Mouse (Mus musculus) spleen, adult 2 months (tissue): Measurements from ENCODE around the gene Sytl1. TPM values are rescaled to one million over a fixed set of nuclear protein-coding genes. Genes with fewer than 3 reads are reported as not detected.

ENCODE experiments used
- DNase-seq, 2 experiments: peaks; one replicate each; pipeline versions ENCODE4 v3.0.0 to v3.0.0-alpha.2; 2012 to 2021; ENCODE audit warnings: low spot score in 2 of 2, low read depth in 1 of 2
- H3K27ac ChIP-seq: fragments of 200-500 bp; 2 replicates; pipeline ENCODE4 v1.5.1; 2012; ENCODE audit warnings: low read length, inconsistent platforms; ENCODE audit not compliant: insufficient read depth
- H3K27me3 ChIP-seq: fragments of 200-500 bp; 2 replicates; pipeline ENCODE4 v1.6.1; 2012; ENCODE audit warnings: mild to moderate bottlenecking, moderate library complexity, low read length, inconsistent platforms; ENCODE audit not compliant: control insufficient read depth, insufficient read depth
- H3K36me3 ChIP-seq: fragments of 200-500 bp; 2 replicates; pipeline ENCODE4 v1.6.1; 2012; ENCODE audit warnings: mild to moderate bottlenecking, low read length, inconsistent platforms; ENCODE audit not compliant: control insufficient read depth, insufficient read depth
- H3K4me1 ChIP-seq: fragments of 200-500 bp; 2 replicates; pipeline ENCODE4 v1.6.1; 2011; ENCODE audit warnings: inconsistent platforms; ENCODE audit not compliant: control insufficient read depth, insufficient read depth, insufficient read length
- H3K4me3 ChIP-seq: fragments of 200-500 bp; 2 replicates; pipeline ENCODE4 v1.5.1; 2011; ENCODE audit warnings: mild to moderate bottlenecking, inconsistent platforms; ENCODE audit not compliant: insufficient read depth, insufficient read length; ENCODE audit errors: extremely low read depth
- CTCF ChIP-seq: fragments of 200-500 bp; IDR thresholded peaks from 2 replicates; pipeline ENCODE4 v1.5.1; 2011; ENCODE audit warnings: mild to moderate bottlenecking, inconsistent platforms; ENCODE audit not compliant: insufficient read depth, insufficient read length, insufficient replicate concordance; ENCODE audit errors: extremely low read depth
- POLR2A ChIP-seq: fragments of 200-500 bp; IDR thresholded peaks from 2 replicates; pipeline ENCODE4 v1.6.1; 2011; ENCODE audit warnings: low read depth, low read length, inconsistent platforms
- WGBS: fragments of 180-500 bp; shearing (Covaris S2); methylation state at CpG from one replicate; pipeline ENCODE4 v1.1.7; 2018; 5-methylcytosine and 5-hydroxymethylcytosine counted together
- polyA plus RNA-seq: library from polyadenylated mRNA; depleted of rRNA; stranded (reverse); fragments of >200 nt; gene quantifications from 2 replicates; pipeline ENCODE4 v1.2.3, GENCODE M21; 2012

The Sytl1 gene
- polyA plus RNA-seq, 1 experiment, result 7.1 TPM

DNA sequence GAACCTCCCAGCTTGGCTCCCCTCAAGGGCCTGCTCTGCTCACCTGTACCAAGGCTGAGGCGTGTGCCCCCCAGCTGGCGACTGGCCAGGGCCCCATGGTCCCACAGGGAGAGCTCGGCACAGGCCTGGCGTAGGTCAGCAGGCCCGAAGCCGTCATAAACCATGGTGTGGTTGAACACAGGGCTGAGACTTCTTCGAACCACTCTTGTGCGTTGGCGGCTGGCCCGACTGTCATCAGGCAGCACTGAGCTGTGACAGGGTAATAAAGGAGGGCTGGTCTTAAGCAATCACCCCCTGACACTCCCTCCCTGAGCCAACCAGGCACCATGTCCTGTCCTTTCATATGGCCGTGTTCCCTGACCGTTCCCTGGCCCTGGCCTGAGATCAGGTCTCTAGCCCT, 9.5 kb downstream of the Sytl1 start:
- Histone ChIP-seq H3K4me3 (no peak overlapping the region), H3K36me3 (no peaks in the 10 kb centered on the region), H3K4me1 (peaks cover 2% of the 10 kb centered on the region; the same call in 1 of the 2 replicates), H3K27me3 (peaks cover 3% of the 10 kb centered on the region; the same call in 1 of the 2 replicates), H3K27ac (no peak overlapping the region)
- DNase-seq, result no peak
- TF ChIP-seq CTCF (no peak), POLR2A (no peak)
- WGBS, result 92% methylated on average over 12 of the region's 12 CpGs

DNA sequence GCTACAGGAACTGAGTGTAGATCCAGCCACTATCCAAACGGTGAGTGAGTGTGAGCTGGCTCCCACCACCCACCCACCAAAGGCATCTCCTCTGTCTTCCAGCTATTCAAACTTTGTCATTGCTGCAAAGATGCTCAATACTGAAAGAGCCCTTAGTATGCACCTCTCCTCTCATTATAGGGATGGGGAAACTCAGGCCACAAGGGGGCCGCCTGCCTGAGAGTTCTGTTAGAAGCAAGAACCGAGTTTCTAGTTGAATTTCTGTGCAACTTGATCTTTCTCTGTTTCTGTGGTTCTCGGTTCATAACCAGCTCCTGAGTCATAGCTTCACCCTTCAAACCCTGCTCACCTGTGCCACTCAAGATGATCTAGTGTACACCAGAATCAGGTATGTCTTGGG, 10.8 kb downstream of the Sytl1 start:
- no peaks in the 10 kb centered on the region for H3K36me3 ChIP-seq
- no peak for DNase-seq
- no peak overlapping the region for H3K4me3 ChIP-seq
- peaks cover 7% of the 10 kb centered on the region for H3K4me1 ChIP-seq
- WGBS, result 73% methylated on average over 4 of the region's 4 CpGs
- H3K27ac ChIP-seq, result no peak overlapping the region
- H3K27me3 ChIP-seq, result peaks cover 3% of the 10 kb centered on the region; the same call in 1 of the 2 replicates
- TF ChIP-seq CTCF, result no peak
- no peak for TF ChIP-seq POLR2A

DNA sequence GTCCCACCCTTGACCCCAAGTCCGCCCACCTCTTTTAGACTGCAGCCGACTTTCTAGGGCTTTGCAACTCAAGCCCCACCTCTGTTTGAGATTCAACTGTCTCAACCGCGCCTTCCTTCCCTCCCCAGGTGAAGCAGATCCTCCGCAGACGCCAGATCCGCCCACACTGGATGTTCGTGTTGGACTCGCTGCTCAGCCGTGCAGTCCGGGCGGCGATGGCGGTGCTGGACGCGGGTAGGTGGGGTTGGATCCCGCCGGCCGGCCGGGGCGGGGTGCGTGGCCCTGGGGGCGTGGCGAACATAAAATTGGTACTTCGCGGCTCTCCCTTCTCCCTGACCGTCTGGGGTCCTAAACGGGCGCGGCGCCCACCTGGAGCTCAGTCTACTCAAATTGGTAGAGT, 11.7 kb downstream of the Sytl1 start:
- no peaks in the 10 kb centered on the region for H3K36me3 ChIP-seq
- TF ChIP-seq POLR2A (no peak), CTCF (no peak)
- no peak overlapping the region for H3K4me3 ChIP-seq
- H3K27ac ChIP-seq, result no peak overlapping the region
- WGBS, result 30% methylated on average over 31 of the region's 31 CpGs
- peaks cover 3% of the 10 kb centered on the region; the same call in 1 of the 2 replicates for H3K27me3 ChIP-seq
- DNase-seq, result no peak
- H3K4me1 ChIP-seq, result peaks cover 7% of the 10 kb centered on the region

DNA sequence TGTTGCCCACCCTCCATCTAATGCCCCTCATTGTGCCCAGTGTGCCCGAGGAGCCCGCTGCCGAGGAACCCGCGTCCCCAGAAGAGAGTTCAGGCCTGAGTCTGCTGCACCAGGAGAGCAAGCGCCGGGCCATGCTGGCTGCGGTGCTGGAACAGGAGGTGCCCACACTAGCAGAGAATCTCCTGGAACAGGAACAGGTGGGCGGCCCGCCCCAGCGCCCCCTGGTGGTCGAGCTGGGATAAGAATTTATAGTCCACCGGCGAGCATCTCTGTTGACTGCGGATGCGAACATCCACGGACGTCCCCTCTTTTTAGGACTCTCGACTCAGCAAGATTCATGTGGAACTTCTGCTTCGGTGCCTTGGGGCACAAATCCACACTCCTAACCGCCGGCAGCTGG, 12.3 kb downstream of the Sytl1 start:
- no peak overlapping the region for H3K4me3 ChIP-seq
- TF ChIP-seq CTCF, result peak; percentile 87
- TF ChIP-seq POLR2A, result no peak
- H3K27ac ChIP-seq, result no peak overlapping the region
- 9% methylated on average over 22 of the region's 22 CpGs for WGBS
- peaks cover 3% of the 10 kb centered on the region; the same call in 1 of the 2 replicates for H3K27me3 ChIP-seq
- peaks cover 7% of the 10 kb centered on the region for H3K4me1 ChIP-seq
- H3K36me3 ChIP-seq, result no peaks in the 10 kb centered on the region
- peak; percentile 29 to 79 for DNase-seq

DNA sequence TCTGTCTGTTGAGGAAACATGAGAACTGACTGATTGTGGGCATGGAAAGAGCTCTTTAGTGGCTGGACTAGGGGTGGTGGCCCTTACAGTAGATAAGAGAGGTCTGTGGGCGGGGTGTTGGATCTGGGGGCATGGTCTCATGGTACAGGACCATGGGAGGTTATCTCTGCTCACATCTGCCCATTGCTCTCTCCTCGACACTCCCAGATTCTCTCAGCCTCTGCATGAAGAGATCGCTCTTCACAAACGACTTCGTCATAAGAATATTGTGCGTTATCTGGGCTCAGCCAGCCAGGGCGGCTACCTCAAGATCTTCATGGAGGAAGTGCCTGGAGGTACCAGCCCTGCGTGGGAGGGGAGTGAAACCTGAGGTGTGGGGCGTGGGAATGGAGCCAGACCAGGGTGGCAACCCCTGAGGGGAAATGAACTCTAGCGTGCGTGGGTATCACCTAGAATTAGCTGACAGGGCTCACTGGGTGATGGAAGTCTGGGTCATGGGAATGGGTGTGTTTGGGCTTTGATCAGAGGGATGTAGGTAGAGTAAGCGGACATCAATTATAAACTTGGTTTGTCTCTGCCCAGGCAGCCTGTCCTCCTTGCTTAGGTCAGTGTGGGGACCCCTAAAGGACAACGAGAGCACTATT, 15.0 kb downstream of the Sytl1 start:
- H3K27ac ChIP-seq, result no peak overlapping the region; the same call in 1 of the 2 replicates
- DNase-seq, result no peak
- peaks cover 7% of the 10 kb centered on the region for H3K4me1 ChIP-seq
- no peaks in the 10 kb centered on the region for H3K36me3 ChIP-seq
- no peak overlapping the region for H3K4me3 ChIP-seq
- 51% methylated on average over 13 of the region's 13 CpGs for WGBS
- H3K27me3 ChIP-seq, result peaks cover 3% of the 10 kb centered on the region; the same call in 1 of the 2 replicates
- TF ChIP-seq POLR2A (no peak), CTCF (no peak)

DNA sequence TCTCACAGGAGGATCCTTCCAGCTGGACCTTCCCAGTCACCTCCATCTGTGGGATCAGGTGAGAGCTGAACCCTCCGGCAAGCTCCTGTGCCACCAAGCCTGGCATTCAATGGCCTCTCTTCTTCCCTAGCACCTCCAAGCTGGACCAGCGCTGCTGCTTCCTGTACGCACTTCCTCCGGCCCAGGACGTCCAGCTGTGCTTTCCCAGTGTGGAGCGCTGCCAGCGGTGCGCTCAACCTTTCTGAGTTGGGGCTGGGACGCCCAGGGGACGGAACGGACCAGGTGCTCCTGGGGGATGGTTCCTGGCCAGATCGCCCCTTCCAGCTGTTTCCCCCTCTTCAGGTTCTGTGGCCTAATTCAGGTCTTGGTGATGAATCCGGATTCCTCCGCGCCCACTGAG, 15.8 kb downstream of the Sytl1 start:
- no peak overlapping the region for H3K27ac ChIP-seq
- 81% methylated on average over 15 of the region's 15 CpGs for WGBS
- DNase-seq, result no peak
- peaks cover 7% of the 10 kb centered on the region for H3K4me1 ChIP-seq
- no peaks in the 10 kb centered on the region for H3K36me3 ChIP-seq
- H3K27me3 ChIP-seq, result peaks cover 3% of the 10 kb centered on the region; the same call in 1 of the 2 replicates
- no peak for TF ChIP-seq POLR2A
- no peak for TF ChIP-seq CTCF
- H3K4me3 ChIP-seq, result no peak overlapping the region

DNA sequence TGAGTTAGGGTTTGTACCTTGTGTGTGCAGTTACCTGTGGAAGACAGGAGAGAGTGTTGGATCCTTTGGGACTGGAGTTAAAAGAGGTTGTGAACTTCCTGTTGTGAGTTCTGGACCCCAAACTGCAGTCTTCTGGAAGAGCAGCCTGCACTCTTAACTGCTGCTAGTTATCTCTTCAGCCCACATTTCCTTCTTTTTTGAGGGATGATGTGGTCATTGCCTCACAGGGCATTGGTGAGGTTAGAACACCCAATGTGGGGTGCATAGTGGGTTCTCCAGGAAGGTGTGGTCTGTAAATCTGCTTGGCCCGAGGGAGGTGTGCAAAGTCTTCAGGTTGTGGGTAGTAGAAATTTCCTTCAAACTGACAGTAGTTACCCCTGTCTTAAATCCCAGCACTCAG, 18.6 kb downstream of the Sytl1 start:
- no peak for DNase-seq
- H3K27me3 ChIP-seq, result no peaks in the 10 kb centered on the region
- no peak overlapping the region for H3K4me3 ChIP-seq
- no peaks in the 10 kb centered on the region for H3K36me3 ChIP-seq
- peaks cover 14% of the 10 kb centered on the region for H3K4me1 ChIP-seq
- TF ChIP-seq CTCF (no peak), POLR2A (no peak)
- H3K27ac ChIP-seq, result no peak overlapping the region
- WGBS, result 32% methylated on average over 1 of the region's 1 CpGs
